Mouse (Mus musculus) forebrain, postnatal 0 days (tissue): Measurements from ENCODE around the gene Ssh2. TPM values are rescaled to one million over a fixed set of nuclear protein-coding genes. Genes with fewer than 3 reads are reported as not detected.

ENCODE experiments used
- ATAC-seq: fragments of 200-750 bp; cut with Nextera tagmentation; 2 replicates; pipeline ENCODE4 v1.8.0; 2017; ENCODE audit warnings: mild to moderate bottlenecking, moderate library complexity
- DNase-seq: peaks from one replicate; pipeline ENCODE4 v3.0.0-alpha.2; 2015
- H3K27ac ChIP-seq: fragments of 300-500 bp; sonication (generic); 2 replicates; pipeline ENCODE4 v1.5.1; 2014; ENCODE audit warnings: low read depth, mild to moderate bottlenecking, antibody characterized with exemption, low read length, moderate library complexity, mixed read lengths
- H3K27me3 ChIP-seq: fragments of 300-500 bp; sonication (generic); 2 replicates; pipeline ENCODE4 v1.6.1; 2014; ENCODE audit warnings: mild to moderate bottlenecking, low read length, mixed read lengths; ENCODE audit not compliant: insufficient read depth
- H3K36me3 ChIP-seq: fragments of 300-500 bp; sonication (generic); 2 replicates; pipeline ENCODE4 v1.6.1; 2014; ENCODE audit warnings: mild to moderate bottlenecking, moderate library complexity; ENCODE audit not compliant: insufficient read depth
- H3K4me1 ChIP-seq: fragments of 300-500 bp; sonication (generic); 2 replicates; pipeline ENCODE4 v1.6.1; 2014; ENCODE audit warnings: antibody characterized with exemption; ENCODE audit not compliant: insufficient read depth
- H3K4me2 ChIP-seq: fragments of 300-500 bp; sonication (generic); 2 replicates; pipeline ENCODE4 v1.6.1; 2014; ENCODE audit warnings: low read depth, mild to moderate bottlenecking, moderate library complexity
- H3K4me3 ChIP-seq: fragments of 300-500 bp; sonication (generic); 2 replicates; pipeline ENCODE4 v1.5.1; 2014; ENCODE audit warnings: low read depth, low read length, mixed read lengths
- H3K9ac ChIP-seq: fragments of 300-500 bp; sonication (generic); 2 replicates; pipeline ENCODE4 v1.6.1; 2014; ENCODE audit warnings: mild to moderate bottlenecking
- H3K9me3 ChIP-seq: fragments of 300-500 bp; sonication (generic); 2 replicates; pipeline ENCODE4 v1.6.1; 2016; ENCODE audit warnings: low read length
- CTCF ChIP-seq: sonication (generic); IDR thresholded peaks from 2 replicates; pipeline ENCODE4 v1.5.1; 2016; ENCODE audit warnings: antibody characterized with exemption, control low read depth, low read depth
- WGBS: fragments of 180-500 bp; shearing (Covaris S2); extraction: QIAGEN DNeasy Blood & Tissue Kit; methylation state at CpG from one replicate; pipeline ENCODE4 v1.1.7; 2014; 5-methylcytosine and 5-hydroxymethylcytosine counted together
- polyA plus RNA-seq: library from polyadenylated mRNA; unstranded; fragments of >200 nt; fragmentation: Nextera tagmentation; extraction: Ambion mirVana; gene quantifications from 2 replicates; pipeline ENCODE4 v1.2.1, GENCODE M21; 2015
- total RNA-seq: library from RNA; depleted of rRNA; stranded (reverse); fragments of >200 nt; gene quantifications from 2 replicates; pipeline ENCODE4 v1.2.3, GENCODE M21; 2014

Ssh2 gene
- total and polyA plus RNA-seq, 2 experiments from 2014 or later, result 12.7 to 40.2 TPM

- Histone ChIP-seq H3K9me3 (no peaks in the 10 kb centered on the region), H3K4me3 (no peak overlapping the region), H3K9ac (no peak overlapping the region), H3K27ac (no peak overlapping the region), H3K36me3 (no peaks in the 10 kb centered on the region), H3K4me2 (no peak overlapping the region), H3K27me3 (no peaks in the 10 kb centered on the region), H3K4me1 (no peaks in the 10 kb centered on the region)
- WGBS, result 82% methylated on average over 3 of the region's 3 CpGs
- DNase-seq (no peak), ATAC-seq (no peak)
- no peak for TF ChIP-seq CTCF
Measured at GRCm38 (mm10) chr11:77307205-77307604, 91.1 kb downstream of the Ssh2 start.

GRCm38 (mm10) chr11:77308533-77308932 lies 92.4 kb downstream of the Ssh2 start:
- DNase-seq (peak; percentile 66), ATAC-seq (no peak)
- no peaks in the 10 kb centered on the region for H3K4me1 ChIP-seq
- no peak overlapping the region for H3K27ac ChIP-seq
- H3K4me2 ChIP-seq, result no peak overlapping the region
- H3K9ac ChIP-seq, result no peak overlapping the region
- no peak overlapping the region for H3K4me3 ChIP-seq
- WGBS, result 7% methylated on average over 1 of the region's 1 CpGs
- H3K9me3 ChIP-seq, result no peaks in the 10 kb centered on the region
- TF ChIP-seq CTCF, result peak; percentile 77
- no peaks in the 10 kb centered on the region for H3K27me3 ChIP-seq
- H3K36me3 ChIP-seq, result no peaks in the 10 kb centered on the region

DNA sequence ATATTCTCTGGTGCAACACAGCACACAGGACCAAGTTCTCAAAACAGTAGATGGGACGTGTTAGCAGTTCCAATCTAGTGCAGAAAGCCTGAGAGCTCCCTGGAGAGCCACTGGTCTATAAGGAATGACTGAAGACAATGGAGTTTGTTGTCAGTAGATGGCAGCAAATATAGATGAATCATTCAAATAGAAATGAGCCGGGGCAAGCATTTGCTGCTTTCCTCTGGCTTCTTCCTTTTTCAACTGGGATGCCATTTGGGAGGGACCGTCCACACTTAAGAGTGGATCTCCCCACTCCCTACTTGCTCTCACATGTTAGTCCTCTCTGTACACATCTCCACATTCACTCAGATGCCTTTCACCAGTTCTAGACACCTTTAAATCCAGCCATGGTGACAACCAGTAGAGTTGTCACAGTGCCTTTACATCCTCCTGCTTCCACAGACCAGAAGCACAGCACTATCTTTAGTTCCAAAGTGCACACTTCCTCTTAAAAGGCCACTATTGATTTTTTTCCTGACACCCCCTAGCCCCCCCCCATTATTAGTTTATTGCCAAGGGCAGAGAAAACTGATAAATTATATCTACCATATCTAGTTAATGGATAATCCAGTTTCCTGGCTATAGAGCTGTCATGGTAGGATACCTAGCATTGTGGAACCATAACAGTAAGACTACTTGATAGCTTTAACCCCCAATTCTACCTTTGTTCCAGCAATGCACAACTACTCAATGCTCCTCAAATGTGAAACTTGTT lies 101.8 kb downstream of the Ssh2 start:
- no peaks in the 10 kb centered on the region for H3K27me3 ChIP-seq
- H3K4me2 ChIP-seq, result no peak overlapping the region
- peak; percentile 22 for DNase-seq
- no peaks in the 10 kb centered on the region for H3K36me3 ChIP-seq
- no peaks in the 10 kb centered on the region for H3K4me1 ChIP-seq
- H3K4me3 ChIP-seq, result no peak overlapping the region
- no peak overlapping the region for H3K27ac ChIP-seq
- WGBS, result 53% methylated on average over 3 of the region's 3 CpGs
- no peaks in the 10 kb centered on the region for H3K9me3 ChIP-seq
- no peak overlapping the region for H3K9ac ChIP-seq
- ATAC-seq, result no peak
- peak; percentile 44 for TF ChIP-seq CTCF

GRCm38 (mm10) chr11:77318478-77319118 lies 102.5 kb downstream of the Ssh2 start:
- no peak for TF ChIP-seq CTCF
- H3K36me3 ChIP-seq, result no peaks in the 10 kb centered on the region

GRCm38 (mm10) chr11:77321214-77321613 lies 105.1 kb downstream of the Ssh2 start:
- Histone ChIP-seq H3K4me2 (no peak overlapping the region), H3K9me3 (no peaks in the 10 kb centered on the region), H3K27me3 (no peaks in the 10 kb centered on the region), H3K4me1 (no peaks in the 10 kb centered on the region), H3K9ac (no peak overlapping the region), H3K27ac (no peak overlapping the region), H3K4me3 (no peak overlapping the region), H3K36me3 (no peaks in the 10 kb centered on the region)
- TF ChIP-seq CTCF, result no peak
- ATAC-seq (no peak), DNase-seq (no peak)
- 86% methylated on average over 1 of the region's 1 CpGs for WGBS

More at GRCm38 (mm10) chr11:77318478-77319118, 102.5 kb downstream of the Ssh2 start:
- DNase-seq (no peak), ATAC-seq (no peak)
- Histone ChIP-seq H3K9ac (no peak overlapping the region), H3K9me3 (no peaks in the 10 kb centered on the region), H3K4me3 (no peak overlapping the region), H3K27me3 (no peaks in the 10 kb centered on the region), H3K4me2 (no peak overlapping the region), H3K27ac (no peak overlapping the region), H3K4me1 (no peaks in the 10 kb centered on the region)

DNA sequence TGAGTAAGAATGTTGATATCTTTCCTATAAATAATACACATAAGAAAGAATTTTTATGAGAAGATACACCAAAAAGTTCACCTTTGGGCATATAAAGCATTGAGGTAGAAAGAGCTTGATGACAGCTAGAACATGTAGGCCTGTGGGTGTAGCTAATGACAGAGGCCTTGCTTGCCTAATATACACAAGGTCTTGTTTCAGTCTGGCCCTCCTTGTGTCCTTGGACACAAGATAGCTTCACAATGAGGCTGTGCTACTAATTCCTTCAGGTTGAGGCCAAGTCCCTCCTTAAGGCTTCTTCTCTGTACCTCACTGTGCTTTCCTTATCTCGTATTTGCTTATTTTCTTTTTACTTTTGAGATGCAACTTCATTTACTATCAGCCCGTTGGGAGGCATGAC lies 114.4 kb downstream of the Ssh2 start:
- no peak for DNase-seq
- Histone ChIP-seq H3K9ac (no peak overlapping the region), H3K9me3 (no peaks in the 10 kb centered on the region), H3K4me3 (no peak overlapping the region), H3K27ac (no peak overlapping the region), H3K36me3 (no peaks in the 10 kb centered on the region; the same call in 1 of the 2 replicates), H3K27me3 (no peaks in the 10 kb centered on the region), H3K4me2 (no peak overlapping the region), H3K4me1 (no peaks in the 10 kb centered on the region)
- WGBS, result 83% methylated on average over 2 of the region's 2 CpGs
- ATAC-seq, result no peak
- no peak for TF ChIP-seq CTCF

DNA sequence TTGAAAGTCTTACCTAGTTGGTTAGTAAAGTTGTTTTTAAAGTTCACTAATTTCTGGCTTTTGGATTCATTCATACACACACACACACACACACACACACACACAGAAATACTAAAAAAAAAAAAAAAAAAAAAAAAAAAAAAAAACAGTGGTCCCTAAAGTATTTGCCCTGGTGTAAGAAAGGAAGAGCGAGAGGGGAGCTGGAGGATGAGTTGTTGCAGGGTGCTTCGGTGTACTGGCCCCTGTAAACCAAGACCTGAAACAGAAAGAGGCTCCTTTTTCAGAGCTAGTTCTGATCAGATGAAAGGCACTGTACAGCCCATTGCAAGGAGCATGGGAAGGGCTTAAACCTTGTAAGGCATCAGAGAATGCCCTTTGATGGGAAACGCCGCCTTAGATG lies 131.2 kb downstream of the Ssh2 start:
- no peak overlapping the region for H3K4me3 ChIP-seq
- no peak overlapping the region for H3K27ac ChIP-seq
- no peaks in the 10 kb centered on the region for H3K27me3 ChIP-seq
- H3K4me1 ChIP-seq, result peaks cover 4% of the 10 kb centered on the region; the same call in 1 of the 2 replicates
- H3K9ac ChIP-seq, result no peak overlapping the region
- no peaks in the 10 kb centered on the region for H3K9me3 ChIP-seq
- no peak for TF ChIP-seq CTCF
- WGBS, result 77% methylated on average over 4 of the region's 4 CpGs
- H3K4me2 ChIP-seq, result no peak overlapping the region
- DNase-seq (no peak), ATAC-seq (no peak)
- H3K36me3 ChIP-seq, result no peaks in the 10 kb centered on the region
